Mouse (Mus musculus) adrenal gland, adult 2 months (tissue): Measurements from ENCODE around the gene Pdia5. TPM values are rescaled to one million over a fixed set of nuclear protein-coding genes. Genes with fewer than 3 reads are reported as not detected.
A peak's percentile ranks its signal among the peaks of the same experiment; 100 is the strongest.

Source experiments
- DNase-seq: peaks from one replicate; pipeline ENCODE4 v3.0.0; 2021
- microRNA-seq, 2 experiments: library from miRNA; unstranded; fragments of <30 nt; microRNA quantifications; one replicate each; pipeline ENCODE4 v1.2.0; 2021
- polyA plus RNA-seq: library from polyadenylated mRNA; depleted of rRNA; stranded (reverse); fragments of >200 nt; gene quantifications from 2 replicates; pipeline ENCODE4 v1.2.3, GENCODE M21; 2012; rRNA removed
- total RNA-seq, 2 experiments: library from RNA; stranded (reverse); gene quantifications; 2 replicates each; pipeline ENCODE4 v1.2.3; 2021

Gene Pdia5
- total and polyA plus RNA-seq, 3 experiments: 5.1 to 20.8 (median 15.6) TPM

DNA sequence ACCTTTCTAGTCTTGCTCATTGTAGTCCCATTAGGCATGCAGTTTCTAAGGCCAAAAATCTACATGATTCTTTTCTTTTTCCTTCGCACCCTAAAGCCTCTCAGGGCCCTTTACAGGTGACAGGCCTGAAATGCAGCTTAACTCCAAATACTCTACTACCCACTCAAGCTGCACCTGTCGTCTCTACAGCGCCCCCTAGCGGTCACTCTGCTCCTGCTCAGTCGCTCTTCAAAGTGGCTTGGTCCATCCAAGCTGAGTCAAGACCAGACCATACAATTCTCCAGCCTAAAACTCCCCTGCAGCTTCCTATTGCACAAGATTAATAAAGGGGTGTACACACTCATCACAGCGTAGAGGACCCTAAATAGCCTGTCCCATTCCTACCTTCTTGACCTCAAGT, 130.1 kb downstream of the Pdia5 start:
- peak; percentile 49 for DNase-seq

- DNase-seq: peak; percentile 59
These were observed 133.2 kb downstream of the Pdia5 start for GRCm38 (mm10) chr16:35357449-35357848.

Small RNA genes lying within 50 kb of the gene (microRNA-seq; reads per million reads assigned to microRNA genes)
- gene Gm25548: 0 reads per million in 2 experiments

Other genes starting within 250 kb of the Pdia5 start
- gene Sec22a, start 127.0 kb downstream of the Pdia5 start, total RNA-seq: 10 to 100 TPM; 21.6 to 25.1 TPM
- gene Sec22a, start 127.0 kb downstream of the Pdia5 start, polyA plus RNA-seq: 3.8 and 6.0 TPM in 2 replicates
- 1 to 10 TPM; 1.5 to 8.3 TPM for gene Sema5b, start 50.3 kb upstream of the Pdia5 start, total RNA-seq
- gene Sema5b, start 50.3 kb upstream of the Pdia5 start, polyA plus RNA-seq: 48.9 and 89.9 TPM in 2 replicates